Mouse (Mus musculus) ES-Bruce4 (cell line): ENCODE results near the gene Slamf6. TPM values are rescaled to one million over a fixed set of nuclear protein-coding genes. Genes with fewer than 3 reads are reported as not detected.
A peak's percentile ranks its signal among the peaks of the same experiment; 100 is the strongest.

Experiments
- H3K27ac ChIP-seq: 2 replicates; pipeline ENCODE4 v1.5.1; 2012; ENCODE audit warnings: low read length, inconsistent platforms; ENCODE audit not compliant: insufficient read depth
- H3K27me3 ChIP-seq: 2 replicates; pipeline ENCODE4 v1.6.1; 2012; ENCODE audit warnings: mild to moderate bottlenecking, low read length, inconsistent platforms; ENCODE audit not compliant: control insufficient read depth, poor library complexity, insufficient read depth, severe bottlenecking
- H3K36me3 ChIP-seq: 2 replicates; pipeline ENCODE4 v1.6.1; 2012; ENCODE audit warnings: inconsistent platforms, mild to moderate bottlenecking, low read length, moderate library complexity; ENCODE audit not compliant: control insufficient read depth, poor library complexity, insufficient read depth, severe bottlenecking
- H3K4me1 ChIP-seq: one replicate; pipeline ENCODE4 v1.8.1; 2011; ENCODE audit warnings: low read length; ENCODE audit not compliant: control insufficient read depth, insufficient read depth
- H3K4me3 ChIP-seq: 2 replicates; pipeline ENCODE4 v1.5.1; 2011; ENCODE audit warnings: low read depth, mild to moderate bottlenecking, low read length
- H3K9ac ChIP-seq: 2 replicates; pipeline ENCODE4 v1.6.1; 2012; ENCODE audit warnings: low read depth, mild to moderate bottlenecking, inconsistent platforms; ENCODE audit not compliant: poor library complexity, severe bottlenecking
- H3K9me3 ChIP-seq: replicated peaks from 2 replicates; pipeline ENCODE4 v1.6.1; 2012; ENCODE audit warnings: mild to moderate bottlenecking, low read length, inconsistent platforms; ENCODE audit not compliant: control insufficient read depth, poor library complexity, insufficient read depth, severe bottlenecking
- CTCF ChIP-seq: IDR thresholded peaks from one replicate; pipeline ENCODE4 v1.8.1; 2011; ENCODE audit warnings: low read depth, low read length
- EP300 ChIP-seq: IDR thresholded peaks from 2 replicates; pipeline ENCODE4 v1.6.1; 2011; ENCODE audit warnings: low read depth, low read length; ENCODE audit not compliant: insufficient read depth
- POLR2A ChIP-seq: IDR thresholded peaks from one replicate; pipeline ENCODE4 v1.8.1; 2011; ENCODE audit warnings: low read length; ENCODE audit not compliant: insufficient read depth
- polyA plus RNA-seq: library from polyadenylated mRNA; stranded (reverse); fragments of >200 nt; gene quantifications from 2 replicates; pipeline ENCODE4 v1.2.4, GENCODE M21; 2011; ENCODE audit warnings: low read depth; ENCODE audit not compliant: missing spikeins, insufficient read depth, insufficient read length

Gene Slamf6
- polyA plus RNA-seq, 1 experiment = not detected

DNA sequence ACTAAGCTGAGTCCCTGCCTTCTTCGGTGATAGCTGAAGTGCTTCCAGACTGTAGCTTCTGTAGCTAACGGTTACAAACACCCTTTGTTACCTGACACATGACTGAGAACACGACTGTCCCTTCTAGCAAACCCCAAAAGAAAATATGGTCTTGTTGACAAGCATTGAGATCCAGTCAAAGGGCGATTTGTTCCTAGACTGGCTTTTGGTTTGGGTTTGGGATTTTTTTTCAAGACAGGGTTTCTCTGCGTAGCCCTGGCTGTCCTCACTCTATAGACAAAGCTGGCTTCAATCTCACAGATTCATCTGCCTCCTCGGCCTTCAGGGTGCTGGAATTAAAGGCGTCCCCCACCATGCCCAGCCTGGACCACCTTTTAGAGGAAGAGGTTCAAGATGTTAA is 79.4 kb downstream of the Slamf6 start:
- Histone ChIP-seq H3K27ac (no peak overlapping the region), H3K27me3 (no peaks in the 10 kb centered on the region), H3K4me1 (no peaks in the 10 kb centered on the region), H3K9me3 (no peaks in the 10 kb centered on the region), H3K36me3 (no peaks in the 10 kb centered on the region), H3K4me3 (no peak overlapping the region), H3K9ac (no peak overlapping the region)
- TF ChIP-seq CTCF (no peak), EP300 (no peak)

DNA sequence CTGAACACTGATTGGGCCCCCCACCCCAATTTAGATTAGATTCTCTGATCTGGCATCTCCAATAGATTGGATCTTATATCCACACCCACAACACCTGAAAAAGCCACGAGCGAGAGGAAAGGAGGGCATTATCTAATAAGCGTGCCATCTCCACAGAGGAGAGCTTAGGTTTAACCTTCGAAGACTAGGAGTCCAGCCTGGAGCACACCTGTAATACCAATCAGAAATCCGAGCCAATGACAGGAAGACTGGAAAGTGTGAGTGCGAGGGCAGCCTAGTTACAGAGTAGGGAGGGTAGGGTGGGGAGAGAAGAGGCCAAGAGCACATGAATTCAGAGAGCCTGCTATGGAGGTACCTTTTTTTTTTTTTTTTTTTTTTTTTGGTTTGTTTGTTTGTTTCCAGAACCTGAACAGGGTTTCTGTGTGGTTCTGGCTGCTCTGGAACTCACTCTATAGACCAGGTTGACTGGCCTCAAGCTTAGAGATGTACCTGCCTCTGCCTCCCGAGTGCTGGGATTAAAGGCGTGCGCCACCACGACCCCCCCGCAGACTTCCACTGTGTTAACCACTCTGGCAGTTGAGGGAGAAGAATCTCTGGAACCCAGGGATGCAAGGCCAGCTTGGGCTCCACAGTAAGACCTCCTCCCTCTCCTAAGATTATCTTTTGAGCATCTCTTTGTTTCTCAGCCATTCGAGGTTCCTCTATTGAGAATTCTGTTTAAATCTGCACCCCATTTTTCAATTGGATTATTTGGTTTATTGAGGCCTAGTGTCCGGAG is 81.7 kb downstream of the Slamf6 start:
- Histone ChIP-seq H3K4me1 (no peaks in the 10 kb centered on the region), H3K36me3 (no peaks in the 10 kb centered on the region), H3K9ac (no peak overlapping the region), H3K9me3 (no peaks in the 10 kb centered on the region), H3K4me3 (no peak overlapping the region), H3K27ac (no peak overlapping the region), H3K27me3 (no peaks in the 10 kb centered on the region)
- TF ChIP-seq POLR2A = no peak
- TF ChIP-seq EP300 = no peak
- no peak for TF ChIP-seq CTCF

DNA sequence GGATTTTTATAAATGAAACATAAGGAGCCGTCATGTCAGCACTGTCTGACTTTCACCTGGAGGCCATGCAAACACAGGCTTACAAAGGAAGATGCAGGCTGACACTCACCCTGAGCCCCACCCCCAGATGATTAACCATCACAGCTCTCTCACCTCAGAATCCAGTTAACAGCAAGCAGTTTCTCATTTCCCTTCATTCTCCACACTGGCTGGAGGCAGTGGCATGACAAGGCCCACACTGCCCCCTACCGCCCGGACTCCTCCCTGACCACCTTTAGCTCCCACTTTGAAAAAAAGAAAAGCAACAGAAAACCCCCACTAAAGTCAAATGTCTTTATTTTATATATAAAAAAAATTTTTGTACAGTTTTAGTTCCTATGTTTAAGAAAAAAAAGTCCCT is 83.3 kb downstream of the Slamf6 start:
- Histone ChIP-seq H3K27me3 (no peaks in the 10 kb centered on the region), H3K4me3 (no peak overlapping the region), H3K36me3 (no peaks in the 10 kb centered on the region; the same call in 1 of the 2 replicates), H3K4me1 (no peaks in the 10 kb centered on the region), H3K27ac (no peak overlapping the region), H3K9ac (no peak overlapping the region), H3K9me3 (no peaks in the 10 kb centered on the region)
- TF ChIP-seq CTCF (peak; percentile 86), POLR2A (no peak)

DNA sequence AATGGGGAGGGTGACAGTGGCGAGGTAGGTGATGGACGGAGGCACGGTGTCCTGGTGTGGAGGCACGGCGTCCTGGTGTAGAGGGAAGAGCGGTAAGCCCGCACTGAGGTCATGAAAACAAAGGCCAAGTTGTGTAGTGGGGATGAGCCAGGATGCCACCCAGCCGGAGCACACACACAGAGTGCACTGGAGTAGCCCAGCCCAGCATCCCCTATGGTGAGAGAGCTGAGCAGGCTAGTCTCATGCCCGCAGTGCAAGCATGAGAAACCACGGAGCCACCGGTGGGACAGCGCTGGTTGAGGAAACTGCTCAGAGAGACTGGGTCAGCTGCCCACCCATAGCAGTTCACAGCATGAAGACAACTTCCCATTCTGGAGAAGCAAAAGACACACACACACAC is 84.3 kb downstream of the Slamf6 start:
- no peaks in the 10 kb centered on the region for H3K9me3 ChIP-seq
- TF ChIP-seq CTCF (no peak), POLR2A (no peak), EP300 (no peak)
- no peaks in the 10 kb centered on the region for H3K4me1 ChIP-seq
- no peak overlapping the region for H3K27ac ChIP-seq
- H3K36me3 ChIP-seq = no peaks in the 10 kb centered on the region; the same call in 1 of the 2 replicates
- H3K9ac ChIP-seq = no peak overlapping the region
- no peak overlapping the region for H3K4me3 ChIP-seq
- H3K27me3 ChIP-seq = no peaks in the 10 kb centered on the region

Other genes starting within 250 kb of the Slamf6 start
- not detected in 2 replicates for gene Cd48, start 235.5 kb upstream of the Slamf6 start, polyA plus RNA-seq
- not detected in 2 replicates for gene Slamf1, start 150.4 kb upstream of the Slamf6 start, polyA plus RNA-seq
- gene Cd84, start 77.8 kb upstream of the Slamf6 start, polyA plus RNA-seq = not detected in 2 replicates
- not detected in 2 replicates for gene Gm10521, start 21.9 kb upstream of the Slamf6 start, polyA plus RNA-seq
- 29.7 and 33.8 TPM in 2 replicates for gene Vangl2, start 110.9 kb downstream of the Slamf6 start, polyA plus RNA-seq
- not detected in 2 replicates for gene Nhlh1, start 140.1 kb downstream of the Slamf6 start, polyA plus RNA-seq
- 161 and 163 TPM in 2 replicates for gene Copa, start 165.0 kb downstream of the Slamf6 start, polyA plus RNA-seq
- gene Ncstn, start 165.3 kb downstream of the Slamf6 start, polyA plus RNA-seq = 54.2 and 56.2 TPM in 2 replicates
- 82.0 and 83.8 TPM in 2 replicates for gene Pex19, start 209.2 kb downstream of the Slamf6 start, polyA plus RNA-seq
- gene Dcaf8, start 230.6 kb downstream of the Slamf6 start, polyA plus RNA-seq = 98.6 and 103 TPM in 2 replicates